Mouse (Mus musculus): ENCODE measurements around the gene S100a11. TPM values are rescaled to one million over a fixed set of nuclear protein-coding genes. Genes with fewer than 3 reads are reported as not detected.
A peak's percentile ranks its signal among the peaks of the same experiment; 100 is the strongest.
"Not testable (repeated sequence)": the region's sequence is repeated elsewhere in the genome, so short reads cannot be mapped to it uniquely, and the experiment has no call there.

S100a11 gene
- polyA plus RNA-seq, 1 experiment from 2014 or later = 2,191 TPM

DNA sequence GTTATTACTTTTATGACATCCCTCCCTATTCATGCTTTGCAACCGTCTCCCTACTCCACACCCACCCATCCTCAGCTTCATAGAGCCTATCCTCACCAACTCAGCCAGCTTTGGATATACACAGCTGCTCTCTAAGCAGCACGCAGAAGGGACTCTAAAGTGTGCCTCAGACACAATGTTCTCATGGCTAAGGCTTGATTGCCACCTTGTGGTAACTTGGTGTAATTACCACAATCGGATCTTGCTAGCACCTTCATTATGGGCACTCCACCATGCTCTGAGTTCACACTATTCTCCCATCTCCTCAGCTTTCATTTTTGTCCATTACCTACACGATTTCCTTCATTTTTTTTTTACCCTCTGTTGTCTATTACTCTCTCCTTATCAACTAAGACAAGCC lies 26.3 kb upstream of the S100a11 start:
- peak; percentile 93 for TF ChIP-seq CTCF (IDR thresholded peaks at IDR 0.05; ENCODE audit: low read depth)
- no peaks in the 10 kb centered on the region for H3K9me3 ChIP-seq (replicated peaks; ENCODE audit: low read length)
- H3K36me3 ChIP-seq (ENCODE audit: insufficient read depth, low read length) = no peaks in the 10 kb centered on the region
- H3K27me3 ChIP-seq (ENCODE audit: insufficient read depth, low read length) = no peaks in the 10 kb centered on the region
- WGBS = 0% methylated on average over 4 of the region's 4 CpGs
- peak; percentile 85 for ATAC-seq (replicated peaks; ENCODE audit: low FRiP score, low read depth)
- H3K4me3 ChIP-seq (replicated peaks; ENCODE audit: low read depth, low read length) = no peak overlapping the region
- no peak overlapping the region for H3K9ac ChIP-seq (ENCODE audit: low read depth, low read length)
- DNase-seq (ENCODE audit: low spot score) = peak; percentile 91
- no peaks in the 10 kb centered on the region for H3K4me1 ChIP-seq (replicated peaks; ENCODE audit: insufficient read depth, low read length)
- H3K27ac ChIP-seq = no peak overlapping the region
- H3K4me2 ChIP-seq (ENCODE audit: low read length) = no peak overlapping the region

DNA sequence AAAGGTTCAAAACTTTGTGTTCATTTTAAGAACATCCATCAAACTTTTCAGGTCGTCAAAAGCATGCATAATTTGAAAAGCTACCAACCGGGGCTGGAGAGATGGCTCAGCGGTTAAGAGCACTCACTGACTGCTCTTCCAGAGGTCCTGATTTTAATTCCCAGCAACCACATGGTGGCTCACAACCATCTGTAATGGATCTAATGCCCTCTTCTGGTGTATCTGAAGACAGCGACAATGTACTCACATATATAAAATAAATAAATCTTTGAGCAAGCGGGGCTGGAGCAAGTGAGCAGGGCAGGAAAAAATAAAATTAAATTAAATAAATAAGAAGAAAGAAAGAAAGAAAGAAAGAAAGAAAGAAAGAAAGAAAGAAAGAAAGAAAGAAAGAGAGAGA lies 25.5 kb upstream of the S100a11 start:
- H3K27me3 ChIP-seq (ENCODE audit: insufficient read depth, low read length); ATAC-seq (replicated peaks; ENCODE audit: low FRiP score, low read depth); DNase-seq (ENCODE audit: low spot score); H3K4me1 ChIP-seq (replicated peaks; ENCODE audit: insufficient read depth, low read length); H3K9me3 ChIP-seq (replicated peaks; ENCODE audit: low read length); H3K4me2 ChIP-seq (ENCODE audit: low read length); H3K9ac ChIP-seq (ENCODE audit: low read depth, low read length); H3K4me3 ChIP-seq (replicated peaks; ENCODE audit: low read depth, low read length); H3K27ac ChIP-seq; H3K36me3 ChIP-seq (ENCODE audit: insufficient read depth, low read length): not testable (repeated sequence)
- peak; percentile 59 for TF ChIP-seq CTCF (IDR thresholded peaks at IDR 0.05; ENCODE audit: low read depth)
- WGBS = 27% methylated on average over 5 of the region's 5 CpGs

DNA sequence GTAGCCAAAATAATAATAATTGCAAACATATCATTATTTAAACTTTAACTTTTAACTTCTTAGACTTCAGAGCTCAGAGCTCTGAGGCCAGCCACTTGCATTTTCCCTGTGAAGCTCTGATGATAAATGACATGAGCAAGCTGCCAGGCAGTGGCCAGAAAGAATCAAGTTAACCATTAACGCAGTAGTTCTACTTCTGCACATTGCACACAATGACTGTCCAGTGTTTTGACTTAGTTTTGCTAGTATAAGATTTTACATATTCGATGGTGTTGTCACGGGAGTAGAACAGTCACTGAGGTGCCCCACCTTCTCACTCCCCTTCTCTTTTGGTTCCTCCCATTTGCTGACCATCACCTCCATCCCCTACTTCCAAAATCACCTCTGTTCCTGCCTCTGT lies 23.2 kb upstream of the S100a11 start:
- DNase-seq (ENCODE audit: low spot score) (peak; percentile 25), ATAC-seq (replicated peaks; ENCODE audit: low FRiP score, low read depth) (no peak)
- Histone ChIP-seq H3K9me3 (replicated peaks; ENCODE audit: low read length) (no peaks in the 10 kb centered on the region), H3K4me3 (replicated peaks; ENCODE audit: low read depth, low read length) (no peak overlapping the region), H3K27ac (no peak overlapping the region), H3K36me3 (ENCODE audit: insufficient read depth, low read length) (no peaks in the 10 kb centered on the region), H3K4me2 (ENCODE audit: low read length) (no peak overlapping the region), H3K27me3 (ENCODE audit: insufficient read depth, low read length) (no peaks in the 10 kb centered on the region), H3K9ac (ENCODE audit: low read depth, low read length) (no peak overlapping the region), H3K4me1 (replicated peaks; ENCODE audit: insufficient read depth, low read length) (no peaks in the 10 kb centered on the region)
- WGBS = 60% methylated on average over 3 of the region's 3 CpGs
- TF ChIP-seq CTCF (IDR thresholded peaks at IDR 0.05; ENCODE audit: low read depth) = no peak

- Histone ChIP-seq H3K9me3 (replicated peaks; ENCODE audit: low read length) (no peaks in the 10 kb centered on the region), H3K4me1 (replicated peaks; ENCODE audit: insufficient read depth, low read length) (no peaks in the 10 kb centered on the region), H3K27ac (no peak overlapping the region), H3K36me3 (ENCODE audit: insufficient read depth, low read length) (no peaks in the 10 kb centered on the region), H3K4me3 (replicated peaks; ENCODE audit: low read depth, low read length) (no peak overlapping the region), H3K27me3 (ENCODE audit: insufficient read depth, low read length) (no peaks in the 10 kb centered on the region), H3K9ac (ENCODE audit: low read depth, low read length) (no peak overlapping the region), H3K4me2 (ENCODE audit: low read length) (no peak overlapping the region)
- no peak for ATAC-seq (replicated peaks; ENCODE audit: low FRiP score, low read depth)
- no peak for DNase-seq (ENCODE audit: low spot score)
- no peak for TF ChIP-seq CTCF (IDR thresholded peaks at IDR 0.05; ENCODE audit: low read depth)
Observed at GRCm38 (mm10) chr3:93499129-93499528, 21.2 kb upstream of the S100a11 start.

DNA sequence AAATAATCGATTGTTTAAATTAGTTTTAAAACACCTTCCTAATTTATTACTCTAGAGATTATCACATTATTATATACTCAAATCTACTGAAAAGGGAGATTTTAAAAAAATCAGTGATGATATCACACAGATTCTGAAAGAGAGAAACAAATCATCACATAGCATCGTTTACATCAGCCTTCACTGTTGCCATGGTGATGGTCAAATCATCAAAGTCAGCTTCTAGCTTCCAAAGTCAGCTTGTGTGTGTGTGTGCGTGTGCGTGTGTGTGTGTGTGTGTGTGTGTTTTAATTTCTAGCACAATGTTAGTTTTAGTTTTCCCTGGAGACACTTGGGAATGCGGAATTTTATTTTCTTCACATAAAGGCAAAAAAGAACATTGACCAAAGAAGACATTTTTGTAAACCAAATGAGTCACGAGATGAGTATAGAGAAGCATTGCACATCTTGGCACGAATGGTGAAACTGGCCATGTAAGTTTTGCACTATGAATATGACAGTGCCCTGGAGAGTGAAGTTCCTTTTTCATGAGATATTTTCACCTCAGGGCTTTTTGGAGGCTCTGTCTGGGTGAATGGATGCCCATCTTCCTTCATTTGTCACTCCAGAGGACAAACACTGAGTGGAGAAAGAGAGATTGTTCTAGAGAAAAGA lies 15.6 kb upstream of the S100a11 start:
- no peak for ATAC-seq (replicated peaks; ENCODE audit: low FRiP score, low read depth)
- no peak for DNase-seq (ENCODE audit: low spot score)
- Histone ChIP-seq H3K27me3 (ENCODE audit: insufficient read depth, low read length) (no peaks in the 10 kb centered on the region), H3K9ac (ENCODE audit: low read depth, low read length) (no peak overlapping the region), H3K4me3 (replicated peaks; ENCODE audit: low read depth, low read length) (no peak overlapping the region), H3K4me2 (ENCODE audit: low read length) (no peak overlapping the region), H3K27ac (no peak overlapping the region), H3K9me3 (replicated peaks; ENCODE audit: low read length) (no peaks in the 10 kb centered on the region), H3K4me1 (replicated peaks; ENCODE audit: insufficient read depth, low read length) (no peaks in the 10 kb centered on the region), H3K36me3 (ENCODE audit: insufficient read depth, low read length) (no peaks in the 10 kb centered on the region)
- WGBS = 84% methylated on average over 7 of the region's 7 CpGs
- no peak for TF ChIP-seq CTCF (IDR thresholded peaks at IDR 0.05; ENCODE audit: low read depth)

GRCm38 (mm10) chr3:93505960-93506863 lies 14.1 kb upstream of the S100a11 start:
- ATAC-seq (replicated peaks; ENCODE audit: low FRiP score, low read depth) (peak; percentile 92), DNase-seq (ENCODE audit: low spot score) (peak; percentile 35)
- WGBS = 33% methylated on average over 30 of the region's 30 CpGs
- no peak for TF ChIP-seq CTCF (IDR thresholded peaks at IDR 0.05; ENCODE audit: low read depth)
- Histone ChIP-seq H3K4me3 (replicated peaks; ENCODE audit: low read depth, low read length) (no peak overlapping the region), H3K27me3 (ENCODE audit: insufficient read depth, low read length) (no peaks in the 10 kb centered on the region), H3K9me3 (replicated peaks; ENCODE audit: low read length) (no peaks in the 10 kb centered on the region), H3K9ac (ENCODE audit: low read depth, low read length) (no peak overlapping the region), H3K4me1 (replicated peaks; ENCODE audit: insufficient read depth, low read length) (no peaks in the 10 kb centered on the region), H3K4me2 (ENCODE audit: low read length) (peak overlapping the region; percentile 39), H3K36me3 (ENCODE audit: insufficient read depth, low read length) (no peaks in the 10 kb centered on the region), H3K27ac (peak overlapping the region; percentile 77)

Data from kidney, postnatal 0 days (tissue).